Mouse (Mus musculus) heart, embryonic 13.5 days (tissue): ENCODE data around the gene Zfp281. TPM values are rescaled to one million over a fixed set of nuclear protein-coding genes. Genes with fewer than 3 reads are reported as not detected.

Source experiments
- ATAC-seq: fragments of 200-750 bp; cut with Nextera tagmentation; 2 replicates; pipeline ENCODE4 v1.8.0; 2017; ENCODE audit warnings: moderate TSS enrichment; ENCODE audit not compliant: insufficient number of reproducible peaks, low FRiP score, low TSS enrichment; ENCODE audit errors: extremely low read depth
- H3K27ac ChIP-seq: fragments of 300-500 bp; sonication (generic); replicated peaks from 2 replicates; pipeline ENCODE4 v1.5.1; 2015; ENCODE audit warnings: moderate library complexity, mild to moderate bottlenecking, inconsistent platforms
- H3K27me3 ChIP-seq: fragments of 300-500 bp; sonication (generic); replicated peaks from 2 replicates; pipeline ENCODE4 v1.6.1; 2015; ENCODE audit warnings: mild to moderate bottlenecking, inconsistent platforms
- H3K36me3 ChIP-seq: fragments of 300-500 bp; sonication (generic); 2 replicates; pipeline ENCODE4 v1.6.1; 2015; ENCODE audit warnings: mild to moderate bottlenecking, inconsistent platforms
- H3K4me1 ChIP-seq: fragments of 300-500 bp; sonication (generic); 2 replicates; pipeline ENCODE4 v1.6.1; 2015; ENCODE audit warnings: inconsistent platforms
- H3K4me2 ChIP-seq: fragments of 300-500 bp; sonication (generic); 2 replicates; pipeline ENCODE4 v1.6.1; 2015; ENCODE audit warnings: inconsistent platforms, mild to moderate bottlenecking, moderate library complexity
- H3K4me3 ChIP-seq: fragments of 300-500 bp; sonication (generic); 2 replicates; pipeline ENCODE4 v1.5.1; 2015; ENCODE audit warnings: moderate library complexity, mild to moderate bottlenecking, inconsistent platforms
- H3K9ac ChIP-seq: fragments of 300-500 bp; sonication (generic); 2 replicates; pipeline ENCODE4 v1.6.1; 2015; ENCODE audit warnings: inconsistent platforms, mild to moderate bottlenecking, moderate library complexity
- H3K9me3 ChIP-seq: fragments of 300-500 bp; sonication (generic); 2 replicates; pipeline ENCODE4 v1.6.1; 2016; ENCODE audit warnings: inconsistent platforms
- WGBS: fragments of 180-500 bp; shearing (Covaris S2); methylation state at CpG from one replicate; pipeline ENCODE4 v1.1.7; 2015; ENCODE audit warnings: mixed read lengths; 5-methylcytosine and 5-hydroxymethylcytosine counted together
- polyA plus RNA-seq: library from polyadenylated mRNA; unstranded; fragments of >200 nt; fragmentation: Nextera tagmentation; extraction: Ambion mirVana; gene quantifications from 2 replicates; pipeline ENCODE4 v1.2.1, GENCODE M21; 2015

Gene Zfp281
- polyA plus RNA-seq: 12.4 TPM in 2 replicates

DNA sequence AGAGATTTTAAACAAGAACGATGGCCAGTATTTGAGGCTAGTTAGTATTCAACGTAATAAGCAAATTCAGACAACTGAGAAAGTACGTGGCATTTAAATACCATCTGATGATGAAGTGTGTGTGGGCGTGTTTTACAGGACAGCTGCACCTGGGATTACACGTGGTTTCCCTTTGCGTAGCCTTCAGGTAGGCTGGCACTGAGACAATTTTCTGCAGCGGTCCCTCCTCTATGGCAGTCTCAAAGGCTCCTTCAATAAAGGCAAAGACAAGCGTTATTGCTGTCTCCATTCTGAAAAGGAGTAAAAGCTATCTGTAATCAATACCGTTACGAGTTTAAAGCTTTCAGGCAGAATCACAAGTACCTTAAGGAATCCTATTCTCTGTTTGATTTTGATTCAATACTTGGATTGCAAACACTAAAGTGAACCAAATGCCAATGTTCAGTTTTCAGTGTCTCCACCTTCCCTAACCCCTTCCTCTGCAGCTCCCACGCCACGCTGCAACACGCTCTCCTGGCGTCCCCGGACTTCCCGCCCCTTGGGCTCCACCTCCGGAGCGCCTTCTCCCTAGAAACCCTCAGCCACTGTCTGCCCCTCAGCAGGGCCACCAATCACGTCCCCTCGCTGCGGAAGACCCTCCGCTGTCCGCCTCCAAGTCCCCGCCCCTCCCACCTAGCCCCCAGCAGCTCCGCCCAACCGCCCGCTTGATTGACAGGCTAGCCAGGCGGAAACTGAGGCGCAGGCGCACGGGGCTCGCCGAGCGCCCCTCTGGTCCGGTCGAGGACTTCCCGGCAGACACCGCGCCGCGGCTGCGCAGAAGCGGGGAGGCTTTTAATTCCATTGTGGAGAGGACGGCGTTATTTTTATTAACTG lies at the start of gene Zfp281:
Zfp281 (plus strand) TSS at position 756 of the 873 bp plus-strand sequence.
- 2% methylated on average over 45 of the region's 45 CpGs for WGBS

GRCm38 (mm10) chr1:136577890-136578663 lies 46.6 kb upstream of the Zfp281 start:
- 23% methylated on average over 16 of the region's 16 CpGs for WGBS
- H3K4me2 ChIP-seq: peak overlapping the region; percentile 58

More for the DNA sequence above, at the start of gene Zfp281:
- H3K27me3 ChIP-seq: no peaks in the 10 kb centered on the region
- H3K4me1 ChIP-seq: peaks cover 39% of the 10 kb centered on the region
- H3K36me3 ChIP-seq: peaks cover 21% of the 10 kb centered on the region
- H3K4me2 ChIP-seq: peak within 1 kb of the TSS; percentile 95
- peak within 1 kb of the TSS; percentile 96 for H3K9ac ChIP-seq
- peak; percentile 96 for ATAC-seq
- no peaks in the 10 kb centered on the region for H3K9me3 ChIP-seq
- H3K27ac ChIP-seq: peak within 1 kb of the TSS; percentile 92
- H3K4me3 ChIP-seq: peak within 1 kb of the TSS; percentile 95

GRCm38 (mm10) chr1:136579360-136579759 lies 45.3 kb upstream of the Zfp281 start:
- Histone ChIP-seq H3K4me2 (no peak overlapping the region), H3K27me3 (peaks cover 5% of the 10 kb centered on the region; the same call in 1 of the 2 replicates), H3K4me3 (no peak overlapping the region), H3K9ac (no peak overlapping the region), H3K4me1 (peaks cover 9% of the 10 kb centered on the region), H3K9me3 (no peaks in the 10 kb centered on the region), H3K27ac (no peak overlapping the region), H3K36me3 (no peaks in the 10 kb centered on the region)
- WGBS: 69% methylated on average over 14 of the region's 14 CpGs
- no peak for ATAC-seq

More at GRCm38 (mm10) chr1:136577890-136578663, 46.6 kb upstream of the Zfp281 start:
- H3K27ac ChIP-seq: no peak overlapping the region
- H3K4me3 ChIP-seq: no peak overlapping the region
- peak; percentile 51; the same call in 1 of the 2 replicates for ATAC-seq
- no peaks in the 10 kb centered on the region for H3K9me3 ChIP-seq
- H3K4me1 ChIP-seq: peaks cover 9% of the 10 kb centered on the region
- no peaks in the 10 kb centered on the region for H3K36me3 ChIP-seq
- H3K9ac ChIP-seq: peak overlapping the region; percentile 8; the same call in 1 of the 2 replicates
- peaks cover 5% of the 10 kb centered on the region; the same call in 1 of the 2 replicates for H3K27me3 ChIP-seq

DNA sequence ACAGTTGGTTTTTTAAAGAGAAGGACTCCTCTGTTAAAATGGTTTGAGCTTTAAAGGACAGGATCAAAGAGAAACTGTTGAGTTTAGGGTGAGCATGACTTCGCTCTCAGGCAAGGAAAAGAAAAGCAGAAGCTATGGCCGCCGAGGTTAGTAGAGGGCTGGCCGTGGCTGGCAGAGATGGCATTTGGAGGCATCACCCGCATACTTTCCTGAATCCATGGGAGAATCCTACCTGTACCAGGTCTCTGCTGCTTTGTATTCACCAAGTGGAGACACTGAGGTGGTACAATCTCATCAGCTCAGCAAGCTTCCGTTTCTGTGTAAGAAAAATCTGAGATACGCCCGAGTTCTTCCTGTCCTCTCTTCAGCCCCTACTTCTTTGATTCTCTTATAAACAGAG lies 44.4 kb upstream of the Zfp281 start:
- WGBS: 78% methylated on average over 8 of the region's 8 CpGs
- H3K4me1 ChIP-seq: peaks cover 9% of the 10 kb centered on the region
- no peak for ATAC-seq
- H3K4me2 ChIP-seq: no peak overlapping the region
- H3K4me3 ChIP-seq: no peak overlapping the region
- no peak overlapping the region for H3K9ac ChIP-seq
- peaks cover 5% of the 10 kb centered on the region; the same call in 1 of the 2 replicates for H3K27me3 ChIP-seq
- H3K36me3 ChIP-seq: no peaks in the 10 kb centered on the region
- no peak overlapping the region for H3K27ac ChIP-seq
- no peaks in the 10 kb centered on the region for H3K9me3 ChIP-seq

DNA sequence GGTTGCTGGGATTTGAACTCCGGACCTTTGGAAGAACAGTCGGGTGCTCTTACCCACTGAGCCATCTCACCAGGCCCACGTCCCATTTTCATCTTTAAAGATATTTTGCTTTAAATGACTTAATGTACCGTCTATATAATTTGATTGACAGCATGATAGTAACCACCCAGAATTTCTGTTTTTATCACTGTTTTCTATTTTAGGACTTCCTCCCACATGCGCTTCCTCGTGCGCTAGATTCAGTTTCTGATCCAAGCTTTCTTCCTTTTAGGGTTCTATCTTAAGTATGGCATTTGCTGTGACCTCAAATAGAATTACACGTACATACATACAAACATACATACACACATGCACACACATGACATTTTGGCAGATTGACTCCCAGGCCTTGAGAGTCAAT lies 42.9 kb upstream of the Zfp281 start:
- no peaks in the 10 kb centered on the region for H3K9me3 ChIP-seq
- no peak overlapping the region for H3K4me2 ChIP-seq
- peaks cover 5% of the 10 kb centered on the region; the same call in 1 of the 2 replicates for H3K27me3 ChIP-seq
- H3K4me3 ChIP-seq: no peak overlapping the region
- H3K4me1 ChIP-seq: peaks cover 9% of the 10 kb centered on the region
- H3K9ac ChIP-seq: no peak overlapping the region
- 76% methylated on average over 8 of the region's 8 CpGs for WGBS
- no peak for ATAC-seq
- H3K36me3 ChIP-seq: no peaks in the 10 kb centered on the region
- H3K27ac ChIP-seq: no peak overlapping the region

GRCm38 (mm10) chr1:136587761-136588405 lies 36.8 kb upstream of the Zfp281 start:
- Histone ChIP-seq H3K4me1 (peaks cover 6% of the 10 kb centered on the region; the same call in 1 of the 2 replicates), H3K9ac (no peak overlapping the region), H3K4me3 (no peak overlapping the region), H3K4me2 (no peak overlapping the region), H3K36me3 (no peaks in the 10 kb centered on the region), H3K9me3 (no peaks in the 10 kb centered on the region), H3K27me3 (no peaks in the 10 kb centered on the region; the same call in 1 of the 2 replicates), H3K27ac (no peak overlapping the region)
- no peak for ATAC-seq
- 71% methylated on average over 13 of the region's 13 CpGs for WGBS

DNA sequence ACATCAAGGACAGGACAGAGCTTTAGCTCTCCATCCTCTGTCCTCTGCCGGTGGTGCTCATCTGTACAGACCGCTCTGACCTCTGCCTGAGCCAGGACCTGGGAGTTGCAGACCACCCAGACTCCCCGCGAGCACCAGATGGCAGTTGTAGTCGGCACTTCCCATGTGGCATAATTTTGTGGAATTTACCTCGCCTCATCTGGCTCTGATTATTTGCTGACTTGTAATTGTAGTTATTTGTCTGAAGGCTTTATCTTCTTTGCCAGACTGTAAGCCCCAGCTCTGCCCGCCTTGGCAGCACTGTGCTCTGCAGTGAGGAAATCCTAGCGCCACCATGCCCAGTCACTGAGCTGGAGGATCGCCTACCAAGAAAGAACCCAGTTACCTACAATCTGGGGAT lies 35.8 kb upstream of the Zfp281 start:
- Histone ChIP-seq H3K9me3 (no peaks in the 10 kb centered on the region), H3K4me1 (peaks cover 6% of the 10 kb centered on the region; the same call in 1 of the 2 replicates), H3K27me3 (no peaks in the 10 kb centered on the region; the same call in 1 of the 2 replicates), H3K36me3 (no peaks in the 10 kb centered on the region), H3K9ac (0 out of 2 replicates have a peak overlapping the region, but pooled peaks have one; percentile 8), H3K4me2 (peak overlapping the region; percentile 59), H3K27ac (no peak overlapping the region), H3K4me3 (peak overlapping the region; percentile 29)
- 15% methylated on average over 9 of the region's 9 CpGs for WGBS
- no peak for ATAC-seq

GRCm38 (mm10) chr1:136592741-136593140 lies 32.0 kb upstream of the Zfp281 start:
- H3K4me2 ChIP-seq: no peak overlapping the region
- H3K9ac ChIP-seq: no peak overlapping the region
- ATAC-seq: no peak
- 87% methylated on average over 2 of the region's 2 CpGs for WGBS
- H3K4me1 ChIP-seq: peaks cover 6% of the 10 kb centered on the region; the same call in 1 of the 2 replicates
- no peak overlapping the region for H3K27ac ChIP-seq
- no peaks in the 10 kb centered on the region for H3K9me3 ChIP-seq
- no peaks in the 10 kb centered on the region; the same call in 1 of the 2 replicates for H3K27me3 ChIP-seq
- no peaks in the 10 kb centered on the region for H3K36me3 ChIP-seq
- H3K4me3 ChIP-seq: no peak overlapping the region

- no peaks in the 10 kb centered on the region for H3K36me3 ChIP-seq
- no peaks in the 10 kb centered on the region for H3K9me3 ChIP-seq
- H3K27me3 ChIP-seq: no peaks in the 10 kb centered on the region; the same call in 1 of the 2 replicates
- no peaks in the 10 kb centered on the region for H3K4me1 ChIP-seq
- no peak overlapping the region for H3K4me3 ChIP-seq
- no peak overlapping the region for H3K4me2 ChIP-seq
- H3K27ac ChIP-seq: no peak overlapping the region
- H3K9ac ChIP-seq: no peak overlapping the region
- ATAC-seq: no peak
- 73% methylated on average over 5 of the region's 5 CpGs for WGBS
These were observed 30.4 kb upstream of the Zfp281 start for GRCm38 (mm10) chr1:136594235-136594850.

DNA sequence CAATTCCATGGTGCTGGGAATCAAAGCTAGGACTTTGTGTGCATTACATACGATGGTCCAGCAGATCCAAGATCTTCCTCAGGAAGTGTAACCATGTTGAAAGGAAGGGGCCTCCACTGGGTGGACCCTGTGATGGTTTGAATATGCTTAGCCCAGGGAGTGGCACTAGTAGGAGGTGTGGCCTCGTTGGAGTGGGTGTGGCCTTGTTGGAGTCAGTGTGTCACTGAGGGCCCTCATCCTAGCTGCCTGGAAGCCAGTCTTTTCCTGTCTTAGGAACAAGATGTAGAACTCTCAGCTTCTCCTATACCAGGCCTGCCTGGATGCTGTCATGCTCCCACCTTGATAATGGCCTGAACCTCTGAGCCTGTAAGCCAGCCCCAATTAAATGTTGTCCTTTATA lies 27.9 kb upstream of the Zfp281 start:
- Histone ChIP-seq H3K27me3 (no peaks in the 10 kb centered on the region), H3K4me2 (no peak overlapping the region), H3K9me3 (no peaks in the 10 kb centered on the region), H3K4me1 (no peaks in the 10 kb centered on the region), H3K27ac (no peak overlapping the region), H3K36me3 (no peaks in the 10 kb centered on the region), H3K9ac (no peak overlapping the region), H3K4me3 (no peak overlapping the region)
- ATAC-seq: no peak
- 62% methylated on average over 2 of the region's 2 CpGs for WGBS
